Mouse (Mus musculus): ENCODE measurements around the gene Cwh43. TPM values are rescaled to one million over a fixed set of nuclear protein-coding genes. Genes with fewer than 3 reads are reported as not detected.

Cwh43 gene
- polyA plus RNA-seq, 1 experiment: 0.78 TPM

- TF ChIP-seq POLR2A (IDR thresholded peaks at IDR 0.05; ENCODE audit: borderline replicate concordance, extremely low read depth, low read depth, low read length) (no peak), CTCF (IDR thresholded peaks at IDR 0.05; ENCODE audit: insufficient read depth, low read length) (no peak)
- Histone ChIP-seq H3K4me3 (replicated peaks; ENCODE audit: extremely low read depth, low read depth, low read length) (no peak overlapping the region), H3K4me1 (ENCODE audit: control insufficient read depth, insufficient read depth, low read length) (no peaks in the 10 kb centered on the region)
- peak; percentile 51 for DNase-seq
- 24% methylated on average over 3 of the region's 3 CpGs for WGBS
Observed at GRCm38 (mm10) chr5:73382737-73383646, 22.9 kb upstream of the Cwh43 start.

DNA sequence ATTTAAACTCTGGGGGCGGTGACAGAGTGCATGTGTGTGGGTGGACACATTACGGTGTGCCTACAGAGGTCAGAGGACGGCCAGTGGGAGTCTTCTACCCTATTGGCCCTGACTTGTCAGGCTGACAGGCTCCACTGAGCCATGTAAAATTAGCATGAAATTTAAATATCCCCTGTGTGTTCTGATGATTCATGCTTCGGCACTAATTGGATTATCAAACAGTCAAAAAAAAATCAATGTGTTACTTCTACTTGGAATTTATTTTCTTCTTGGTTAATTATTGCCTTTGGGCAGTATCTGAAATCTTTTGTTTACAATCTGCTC is 22.3 kb upstream of the Cwh43 start:
- no peak for DNase-seq
- Histone ChIP-seq H3K4me3 (replicated peaks; ENCODE audit: extremely low read depth, low read depth, low read length) (no peak overlapping the region), H3K4me1 (ENCODE audit: control insufficient read depth, insufficient read depth, low read length) (no peaks in the 10 kb centered on the region)
- 80% methylated on average over 4 of the region's 4 CpGs for WGBS
- TF ChIP-seq CTCF (IDR thresholded peaks at IDR 0.05; ENCODE audit: insufficient read depth, low read length) (no peak), POLR2A (IDR thresholded peaks at IDR 0.05; ENCODE audit: borderline replicate concordance, extremely low read depth, low read depth, low read length) (no peak)

DNA sequence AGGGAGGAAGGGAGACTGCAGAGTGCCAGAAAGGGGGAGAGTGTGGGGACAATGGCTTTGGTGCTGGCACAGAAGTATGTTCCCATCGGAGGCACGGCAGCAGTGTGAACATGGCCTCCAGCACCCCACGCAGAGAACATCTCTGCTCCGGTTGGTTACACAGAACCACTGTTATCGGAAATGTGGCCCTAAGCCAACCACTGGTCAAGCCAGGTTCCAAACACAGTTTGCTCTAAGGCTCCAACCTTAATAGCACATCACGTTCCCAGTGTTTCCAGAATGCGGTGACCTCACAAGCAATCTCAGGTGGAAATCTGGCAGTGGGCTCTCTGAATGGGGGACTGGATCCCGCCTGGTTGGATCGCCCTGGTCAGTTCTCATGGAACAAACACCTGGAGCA is 12.8 kb upstream of the Cwh43 start:
- WGBS: 71% methylated on average over 9 of the region's 9 CpGs
- no peak for DNase-seq
- TF ChIP-seq POLR2A (IDR thresholded peaks at IDR 0.05; ENCODE audit: borderline replicate concordance, extremely low read depth, low read depth, low read length): no peak
- TF ChIP-seq CTCF (IDR thresholded peaks at IDR 0.05; ENCODE audit: insufficient read depth, low read length): no peak
- no peak overlapping the region for H3K4me3 ChIP-seq (replicated peaks; ENCODE audit: extremely low read depth, low read depth, low read length)
- H3K4me1 ChIP-seq (ENCODE audit: control insufficient read depth, insufficient read depth, low read length): 0 out of 2 replicates have a peak, but pooled peaks cover 2% of the 10 kb centered on the region

- no peak overlapping the region for H3K4me3 ChIP-seq (replicated peaks; ENCODE audit: extremely low read depth, low read depth, low read length)
- WGBS: 38% methylated on average over 7 of the region's 7 CpGs
- DNase-seq: no peak
- TF ChIP-seq POLR2A (IDR thresholded peaks at IDR 0.05; ENCODE audit: borderline replicate concordance, extremely low read depth, low read depth, low read length): no peak
- no peaks in the 10 kb centered on the region for H3K4me1 ChIP-seq (ENCODE audit: control insufficient read depth, insufficient read depth, low read length)
Observed at GRCm38 (mm10) chr5:73399768-73400526, 5.9 kb upstream of the Cwh43 start.

- no peak for TF ChIP-seq CTCF (IDR thresholded peaks at IDR 0.05; ENCODE audit: insufficient read depth, low read length)
- TF ChIP-seq POLR2A (IDR thresholded peaks at IDR 0.05; ENCODE audit: borderline replicate concordance, extremely low read depth, low read depth, low read length): no peak
- 33% methylated on average over 5 of the region's 5 CpGs for WGBS
- H3K4me1 ChIP-seq (ENCODE audit: control insufficient read depth, insufficient read depth, low read length): no peaks in the 10 kb centered on the region
- no peak for DNase-seq
- no peak overlapping the region for H3K4me3 ChIP-seq (replicated peaks; ENCODE audit: extremely low read depth, low read depth, low read length)
Observed at GRCm38 (mm10) chr5:73401341-73401740, 4.5 kb upstream of the Cwh43 start.

DNA sequence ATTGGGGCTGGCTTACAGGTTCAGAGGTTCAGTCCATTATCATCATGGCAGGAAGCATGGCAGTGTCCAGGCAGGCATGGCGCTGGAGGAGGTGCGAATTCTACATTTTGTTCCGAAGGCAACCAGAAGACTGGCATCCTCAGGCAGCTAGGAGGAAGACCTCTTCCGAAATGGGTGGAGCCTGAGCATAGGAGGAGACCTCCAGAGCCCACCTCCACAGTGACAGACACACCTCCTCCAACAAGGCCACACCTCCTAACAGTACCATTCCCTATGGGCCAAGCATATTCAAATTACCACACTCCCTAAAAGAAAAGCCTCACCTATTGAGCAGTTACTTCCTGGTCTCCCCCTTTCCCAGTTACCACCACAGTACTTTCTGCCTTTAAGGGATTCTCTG is 3.0 kb upstream of the Cwh43 start:
- TF ChIP-seq CTCF (IDR thresholded peaks at IDR 0.05; ENCODE audit: insufficient read depth, low read length): no peak
- TF ChIP-seq POLR2A (IDR thresholded peaks at IDR 0.05; ENCODE audit: borderline replicate concordance, extremely low read depth, low read depth, low read length): no peak
- no peak overlapping the region for H3K4me3 ChIP-seq (replicated peaks; ENCODE audit: extremely low read depth, low read depth, low read length)
- no peak for DNase-seq
- WGBS: 88% methylated on average over 4 of the region's 4 CpGs
- H3K4me1 ChIP-seq (ENCODE audit: control insufficient read depth, insufficient read depth, low read length): no peaks in the 10 kb centered on the region

GRCm38 (mm10) chr5:73403311-73404068 is 2.4 kb upstream of the Cwh43 start:
- no peak for DNase-seq
- TF ChIP-seq POLR2A (IDR thresholded peaks at IDR 0.05; ENCODE audit: borderline replicate concordance, extremely low read depth, low read depth, low read length) (no peak), CTCF (IDR thresholded peaks at IDR 0.05; ENCODE audit: insufficient read depth, low read length) (no peak)
- Histone ChIP-seq H3K4me3 (replicated peaks; ENCODE audit: extremely low read depth, low read depth, low read length) (no peak overlapping the region), H3K4me1 (ENCODE audit: control insufficient read depth, insufficient read depth, low read length) (no peaks in the 10 kb centered on the region)
- 84% methylated on average over 14 of the region's 14 CpGs for WGBS

- no peak overlapping the region for H3K4me3 ChIP-seq (replicated peaks; ENCODE audit: extremely low read depth, low read depth, low read length)
- H3K4me1 ChIP-seq (ENCODE audit: control insufficient read depth, insufficient read depth, low read length): no peaks in the 10 kb centered on the region
- TF ChIP-seq POLR2A (IDR thresholded peaks at IDR 0.05; ENCODE audit: borderline replicate concordance, extremely low read depth, low read depth, low read length): no peak
- TF ChIP-seq CTCF (IDR thresholded peaks at IDR 0.05; ENCODE audit: insufficient read depth, low read length): no peak
- 77% methylated on average over 6 of the region's 6 CpGs for whole genome bisulfite sequencing
- no peak for DNase-seq
Observed at GRCm38 (mm10) chr5:73404790-73405189, 1.1 kb upstream of the Cwh43 start.

- TF ChIP-seq CTCF (IDR thresholded peaks at IDR 0.05; ENCODE audit: insufficient read depth, low read length) (no peak), POLR2A (IDR thresholded peaks at IDR 0.05; ENCODE audit: borderline replicate concordance, extremely low read depth, low read depth, low read length) (no peak)
- Histone ChIP-seq H3K4me3 (replicated peaks; ENCODE audit: extremely low read depth, low read depth, low read length) (no peak overlapping the region), H3K4me1 (ENCODE audit: control insufficient read depth, insufficient read depth, low read length) (no peaks in the 10 kb centered on the region)
- no peak for DNase-seq
- WGBS: 21% methylated on average over 6 of the region's 6 CpGs
Observed at GRCm38 (mm10) chr5:73406861-73407260, 986 bp downstream of the Cwh43 start.
